Mouse (Mus musculus) intestine, embryonic 14.5 days (tissue): Measurements from ENCODE around the gene Creb5. TPM values are rescaled to one million over a fixed set of nuclear protein-coding genes. Genes with fewer than 3 reads are reported as not detected.

Experiments used
- ATAC-seq: fragments of 200-750 bp; cut with Nextera tagmentation; replicated peaks from 2 replicates; pipeline ENCODE4 v1.8.0; 2017; ENCODE audit warnings: low read depth, moderate number of reproducible peaks, moderate TSS enrichment, moderate library complexity; ENCODE audit not compliant: low FRiP score, low TSS enrichment
- DNase-seq: peaks from one replicate; pipeline ENCODE4 v3.0.0-alpha.2; 2018; ENCODE audit warnings: low spot score
- H3K27ac ChIP-seq: fragments of 300-500 bp; sonication (generic); 2 replicates; pipeline ENCODE4 v1.5.1; 2014; ENCODE audit warnings: low read depth, mild to moderate bottlenecking, control low read depth
- H3K27me3 ChIP-seq: fragments of 300-500 bp; sonication (generic); replicated peaks from 2 replicates; pipeline ENCODE4 v1.6.1; 2014; ENCODE audit warnings: low read length, control low read depth; ENCODE audit not compliant: control insufficient read depth, insufficient read depth
- H3K36me3 ChIP-seq: fragments of 300-500 bp; sonication (generic); 2 replicates; pipeline ENCODE4 v1.6.1; 2014; ENCODE audit warnings: low read length, control low read depth; ENCODE audit not compliant: control insufficient read depth, insufficient read depth
- H3K4me1 ChIP-seq: fragments of 300-500 bp; sonication (generic); replicated peaks from 2 replicates; pipeline ENCODE4 v1.6.1; 2014; ENCODE audit warnings: low read length, control low read depth, mixed read lengths; ENCODE audit not compliant: control insufficient read depth, insufficient read depth
- H3K4me2 ChIP-seq: fragments of 300-500 bp; sonication (generic); 2 replicates; pipeline ENCODE4 v1.6.1; 2014; ENCODE audit warnings: low read length
- H3K4me3 ChIP-seq: fragments of 300-500 bp; sonication (generic); 2 replicates; pipeline ENCODE4 v1.5.1; 2014; ENCODE audit warnings: low read depth, low read length, control low read depth, mixed read lengths
- H3K9ac ChIP-seq: fragments of 300-500 bp; sonication (generic); 2 replicates; pipeline ENCODE4 v1.6.1; 2014; ENCODE audit warnings: mild to moderate bottlenecking, low read length
- H3K9me3 ChIP-seq: fragments of 300-500 bp; sonication (generic); 2 replicates; pipeline ENCODE4 v1.6.1; 2016; ENCODE audit warnings: low read length, control low read depth; ENCODE audit not compliant: control insufficient read depth
- WGBS: fragments of 180-500 bp; shearing (Covaris S2); extraction: QIAGEN DNeasy Blood & Tissue Kit; methylation state at CpG from one replicate; pipeline ENCODE4 v1.1.7; 2014; 5-methylcytosine and 5-hydroxymethylcytosine counted together
- polyA plus RNA-seq: library from polyadenylated mRNA; unstranded; fragments of >200 nt; fragmentation: Nextera tagmentation; extraction: Ambion mirVana; gene quantifications from 2 replicates; pipeline ENCODE4 v1.2.1, GENCODE M21; 2014

Gene Creb5
- 5.3 and 6.5 TPM in 2 replicates for polyA plus RNA-seq

GRCm38 (mm10) chr6:53287038-53287561, at the start of gene Creb5:
TSS of gene Creb5 (plus strand) at chr6:53287270.
- peak; percentile 88 for ATAC-seq

GRCm38 (mm10) chr6:53259841-53260240, 27.2 kb upstream of the Creb5 start:
- no peak for ATAC-seq
- no peak overlapping the region for H3K27ac ChIP-seq
- 93% methylated on average over 3 of the region's 3 CpGs for WGBS
- H3K36me3 ChIP-seq, result no peaks in the 10 kb centered on the region
- H3K9ac ChIP-seq, result no peak overlapping the region
- H3K4me3 ChIP-seq, result no peak overlapping the region
- H3K4me2 ChIP-seq, result no peak overlapping the region
- H3K27me3 ChIP-seq, result no peaks in the 10 kb centered on the region
- no peak for DNase-seq
- no peaks in the 10 kb centered on the region for H3K9me3 ChIP-seq
- no peaks in the 10 kb centered on the region for H3K4me1 ChIP-seq

More at GRCm38 (mm10) chr6:53287038-53287561, at the start of gene Creb5:
- Histone ChIP-seq H3K27ac (no peak within 1 kb of the TSS), H3K4me1 (peaks cover 4% of the 10 kb centered on the region), H3K9me3 (no peaks in the 10 kb centered on the region), H3K4me2 (peak within 1 kb of the TSS; percentile 99), H3K4me3 (peak within 1 kb of the TSS; percentile 42), H3K36me3 (no peaks in the 10 kb centered on the region), H3K9ac (peak within 1 kb of the TSS; percentile 48), H3K27me3 (peaks cover 72% of the 10 kb centered on the region)
- under 1% methylated on average over 45 of the region's 45 CpGs for WGBS
- DNase-seq, result peak; percentile 95

- no peaks in the 10 kb centered on the region for H3K9me3 ChIP-seq
- DNase-seq, result no peak
- H3K27ac ChIP-seq, result no peak overlapping the region
- H3K27me3 ChIP-seq, result no peaks in the 10 kb centered on the region
- WGBS, result 79% methylated on average over 11 of the region's 11 CpGs
- H3K4me1 ChIP-seq, result no peaks in the 10 kb centered on the region
- no peak overlapping the region for H3K9ac ChIP-seq
- H3K4me3 ChIP-seq, result no peak overlapping the region
- ATAC-seq, result no peak
- H3K4me2 ChIP-seq, result no peak overlapping the region
- H3K36me3 ChIP-seq, result no peaks in the 10 kb centered on the region
Measured at GRCm38 (mm10) chr6:53262401-53262800, 24.7 kb upstream of the Creb5 start.

- Histone ChIP-seq H3K36me3 (no peaks in the 10 kb centered on the region), H3K27me3 (no peaks in the 10 kb centered on the region), H3K4me2 (no peak overlapping the region), H3K9ac (no peak overlapping the region), H3K27ac (no peak overlapping the region), H3K4me3 (no peak overlapping the region), H3K4me1 (no peaks in the 10 kb centered on the region), H3K9me3 (no peaks in the 10 kb centered on the region)
- DNase-seq, result no peak
- 33% methylated on average over 7 of the region's 7 CpGs for WGBS
- ATAC-seq, result no peak
Measured at GRCm38 (mm10) chr6:53267036-53267435, 20.0 kb upstream of the Creb5 start.

GRCm38 (mm10) chr6:53267732-53268505, 19.2 kb upstream of the Creb5 start:
- Histone ChIP-seq H3K4me3 (no peak overlapping the region), H3K9me3 (no peaks in the 10 kb centered on the region), H3K4me1 (no peaks in the 10 kb centered on the region), H3K36me3 (no peaks in the 10 kb centered on the region), H3K27me3 (no peaks in the 10 kb centered on the region), H3K27ac (no peak overlapping the region), H3K4me2 (no peak overlapping the region), H3K9ac (no peak overlapping the region)
- DNase-seq, result no peak
- 28% methylated on average over 12 of the region's 12 CpGs for WGBS
- ATAC-seq, result no peak

GRCm38 (mm10) chr6:53271216-53271615, 15.9 kb upstream of the Creb5 start:
- ATAC-seq, result no peak
- H3K4me2 ChIP-seq, result no peak overlapping the region
- H3K4me3 ChIP-seq, result no peak overlapping the region
- no peaks in the 10 kb centered on the region for H3K36me3 ChIP-seq
- WGBS, result 47% methylated on average over 3 of the region's 3 CpGs
- no peaks in the 10 kb centered on the region for H3K4me1 ChIP-seq
- H3K9ac ChIP-seq, result no peak overlapping the region
- H3K9me3 ChIP-seq, result no peaks in the 10 kb centered on the region
- no peak overlapping the region for H3K27ac ChIP-seq
- no peak for DNase-seq
- H3K27me3 ChIP-seq, result no peaks in the 10 kb centered on the region

- Histone ChIP-seq H3K36me3 (no peaks in the 10 kb centered on the region), H3K4me2 (no peak overlapping the region), H3K27me3 (no peaks in the 10 kb centered on the region), H3K4me3 (no peak overlapping the region), H3K9ac (no peak overlapping the region), H3K27ac (no peak overlapping the region), H3K9me3 (no peaks in the 10 kb centered on the region), H3K4me1 (no peaks in the 10 kb centered on the region)
- no peak for ATAC-seq
- 57% methylated on average over 4 of the region's 4 CpGs for WGBS
- no peak for DNase-seq
Measured at GRCm38 (mm10) chr6:53271636-53272035, 15.4 kb upstream of the Creb5 start.

GRCm38 (mm10) chr6:53286389-53287037, 557 bp upstream of the Creb5 start:
- no peak overlapping the region for H3K27ac ChIP-seq
- H3K4me1 ChIP-seq, result peaks cover 4% of the 10 kb centered on the region
- 3% methylated on average over 20 of the region's 20 CpGs for WGBS
- H3K9ac ChIP-seq, result no peak overlapping the region; the same call in 1 of the 2 replicates
- H3K4me2 ChIP-seq, result peak overlapping the region; percentile 99
- peak; percentile 76 for DNase-seq
- H3K9me3 ChIP-seq, result no peaks in the 10 kb centered on the region
- no peaks in the 10 kb centered on the region for H3K36me3 ChIP-seq
- ATAC-seq, result peak; percentile 49; the same call in 1 of the 2 replicates
- H3K4me3 ChIP-seq, result peak overlapping the region; percentile 42
- peaks cover 70% of the 10 kb centered on the region for H3K27me3 ChIP-seq
